Mouse (Mus musculus) liver, adult 2 months (tissue): ENCODE data around the gene Rab3gap2. TPM values are rescaled to one million over a fixed set of nuclear protein-coding genes. Genes with fewer than 3 reads are reported as not detected.

Source experiments
- DNase-seq: peaks from one replicate; pipeline ENCODE4 v3.0.0-alpha.2; 2011; ENCODE audit warnings: low read depth, low spot score; ENCODE audit errors: extremely low read depth
- H3K27ac ChIP-seq: fragments of 200-500 bp; replicated peaks from 2 replicates; pipeline ENCODE4 v1.5.1; 2012; ENCODE audit warnings: low read depth, mild to moderate bottlenecking, control low read depth, inconsistent platforms, low read length; ENCODE audit not compliant: insufficient read depth
- H3K27me3 ChIP-seq: fragments of 200-500 bp; 2 replicates; pipeline ENCODE4 v1.6.1; 2012; ENCODE audit warnings: mild to moderate bottlenecking, moderate library complexity, low read length, inconsistent platforms; ENCODE audit not compliant: control insufficient read depth, insufficient read depth
- H3K36me3 ChIP-seq: fragments of 200-500 bp; 2 replicates; pipeline ENCODE4 v1.6.1; 2012; ENCODE audit warnings: low read length, inconsistent platforms; ENCODE audit not compliant: control insufficient read depth, insufficient read depth
- H3K4me1 ChIP-seq: fragments of 200-500 bp; 2 replicates; pipeline ENCODE4 v1.6.1; 2011; ENCODE audit warnings: low read length; ENCODE audit not compliant: control insufficient read depth, insufficient read depth
- H3K4me3 ChIP-seq: fragments of 200-500 bp; 2 replicates; pipeline ENCODE4 v1.5.1; 2011; ENCODE audit warnings: low read depth, mild to moderate bottlenecking, control low read depth, low read length, moderate library complexity; ENCODE audit not compliant: insufficient read depth
- H3K79me2 ChIP-seq: fragments of 200-500 bp; 2 replicates; pipeline ENCODE4 v1.6.1; 2012; ENCODE audit warnings: inconsistent platforms, mild to moderate bottlenecking, low read length, moderate library complexity; ENCODE audit not compliant: control insufficient read depth, insufficient read depth
- H3K9ac ChIP-seq: fragments of 200-500 bp; 2 replicates; pipeline ENCODE4 v1.6.1; 2012; ENCODE audit warnings: low read depth, mild to moderate bottlenecking, control low read depth, inconsistent platforms, low read length
- CTCF ChIP-seq: fragments of 200-500 bp; IDR thresholded peaks from 2 replicates; pipeline ENCODE4 v1.5.1; 2011; ENCODE audit warnings: low read depth, low read length, control low read depth
- POLR2A ChIP-seq: fragments of 200-500 bp; IDR thresholded peaks from 2 replicates; pipeline ENCODE4 v1.6.1; 2011; ENCODE audit warnings: low read length, control low read depth; ENCODE audit not compliant: insufficient read depth; ENCODE audit errors: extremely low read depth
- WGBS: fragments of 180-500 bp; shearing (Covaris S2); methylation state at CpG from one replicate; pipeline ENCODE4 v1.1.7; 2018; 5-methylcytosine and 5-hydroxymethylcytosine counted together
- polyA plus RNA-seq: library from polyadenylated mRNA; depleted of rRNA; stranded (reverse); fragments of >200 nt; gene quantifications from 2 replicates; pipeline ENCODE4 v1.2.3, GENCODE M21; 2012
- total RNA-seq: library from RNA; depleted of rRNA; stranded (reverse); fragments of >200 nt; gene quantifications from 2 replicates; pipeline ENCODE4 v1.2.3, GENCODE M21; 2014

Gene Rab3gap2
- total and polyA plus RNA-seq, 2 experiments, result 9.3 to 12.4 TPM

GRCm38 (mm10) chr1:185298496-185298895, 94.6 kb downstream of the Rab3gap2 start:
- Histone ChIP-seq H3K4me1 (no peaks in the 10 kb centered on the region), H3K4me3 (no peak overlapping the region), H3K9ac (no peak overlapping the region), H3K79me2 (no peaks in the 10 kb centered on the region), H3K36me3 (peaks cover 24% of the 10 kb centered on the region), H3K27me3 (no peaks in the 10 kb centered on the region), H3K27ac (no peak overlapping the region)
- TF ChIP-seq POLR2A (no peak), CTCF (no peak)
- peak; percentile 93 for DNase-seq
- WGBS, result 72% methylated on average over 8 of the region's 8 CpGs

- Histone ChIP-seq H3K9ac (no peak overlapping the region), H3K27ac (no peak overlapping the region), H3K36me3 (peaks cover 7% of the 10 kb centered on the region; the same call in 1 of the 2 replicates), H3K27me3 (no peaks in the 10 kb centered on the region), H3K4me1 (no peaks in the 10 kb centered on the region), H3K4me3 (no peak overlapping the region), H3K79me2 (0 out of 2 replicates have a peak, but pooled peaks cover 2% of the 10 kb centered on the region)
- TF ChIP-seq CTCF (no peak), POLR2A (no peak)
- no peak for DNase-seq
- WGBS, result 96% methylated on average over 6 of the region's 6 CpGs
These were observed 98.9 kb downstream of the Rab3gap2 start for GRCm38 (mm10) chr1:185302816-185303215.

DNA sequence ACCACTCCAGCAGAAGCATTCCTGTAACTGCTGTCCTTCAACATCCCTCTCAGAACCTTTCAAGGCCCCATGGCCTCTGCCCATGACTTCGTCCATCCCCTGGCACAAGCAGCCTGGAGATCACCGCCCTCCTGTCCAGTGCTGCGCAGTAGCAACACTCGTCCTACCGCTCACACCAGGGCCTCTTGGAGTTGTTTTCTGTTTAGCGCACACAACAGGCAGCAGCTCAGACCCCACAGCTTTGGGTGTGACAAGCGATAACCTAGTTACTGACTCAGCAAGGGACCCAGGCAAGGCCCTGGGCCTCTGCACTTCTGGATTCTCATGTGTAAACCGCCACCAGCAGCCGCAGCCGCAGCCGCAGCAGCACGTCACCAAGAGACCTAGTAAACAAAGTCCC, 102.9 kb downstream of the Rab3gap2 start:
- H3K27ac ChIP-seq, result no peak overlapping the region
- H3K9ac ChIP-seq, result no peak overlapping the region
- H3K4me3 ChIP-seq, result no peak overlapping the region
- H3K4me1 ChIP-seq, result no peaks in the 10 kb centered on the region
- H3K79me2 ChIP-seq, result 0 out of 2 replicates have a peak, but pooled peaks cover 2% of the 10 kb centered on the region
- DNase-seq, result no peak
- peaks cover 6% of the 10 kb centered on the region; the same call in 1 of the 2 replicates for H3K36me3 ChIP-seq
- no peak for TF ChIP-seq POLR2A
- TF ChIP-seq CTCF, result no peak
- WGBS, result 99% methylated on average over 12 of the region's 12 CpGs
- H3K27me3 ChIP-seq, result no peaks in the 10 kb centered on the region

DNA sequence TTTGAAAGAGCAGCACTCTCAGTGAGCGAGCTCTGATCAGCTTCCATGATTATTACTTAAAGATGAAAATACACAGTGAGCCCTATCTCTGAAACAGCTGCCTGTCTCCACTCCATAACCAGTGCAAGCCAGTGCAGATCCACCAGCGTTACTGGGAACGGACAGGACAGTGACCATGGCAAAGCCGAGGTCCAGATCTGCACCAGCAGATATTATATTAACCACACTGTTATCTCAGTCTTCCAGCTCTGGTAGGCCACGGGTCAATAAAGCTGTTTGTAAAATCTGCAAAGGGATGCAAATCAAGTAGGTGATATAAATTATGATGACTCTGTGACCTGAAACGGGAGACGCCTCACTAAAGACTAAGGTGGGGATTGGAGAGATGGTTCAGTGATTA, 103.7 kb downstream of the Rab3gap2 start:
- no peak overlapping the region for H3K9ac ChIP-seq
- no peaks in the 10 kb centered on the region for H3K27me3 ChIP-seq
- H3K79me2 ChIP-seq, result 0 out of 2 replicates have a peak, but pooled peaks cover 2% of the 10 kb centered on the region
- H3K27ac ChIP-seq, result no peak overlapping the region
- H3K36me3 ChIP-seq, result peaks cover 12% of the 10 kb centered on the region; the same call in 1 of the 2 replicates
- TF ChIP-seq CTCF, result no peak
- TF ChIP-seq POLR2A, result no peak
- no peak overlapping the region for H3K4me3 ChIP-seq
- H3K4me1 ChIP-seq, result no peaks in the 10 kb centered on the region
- DNase-seq, result no peak
- WGBS, result over 99% methylated on average over 7 of the region's 7 CpGs

- DNase-seq, result no peak
- H3K9ac ChIP-seq, result no peak overlapping the region
- H3K27ac ChIP-seq, result no peak overlapping the region
- no peaks in the 10 kb centered on the region for H3K4me1 ChIP-seq
- no peak overlapping the region for H3K4me3 ChIP-seq
- 79% methylated on average over 2 of the region's 2 CpGs for WGBS
- 0 out of 2 replicates have a peak, but pooled peaks cover 2% of the 10 kb centered on the region for H3K79me2 ChIP-seq
- TF ChIP-seq POLR2A (no peak), CTCF (no peak)
- H3K27me3 ChIP-seq, result no peaks in the 10 kb centered on the region
- peaks cover 16% of the 10 kb centered on the region; the same call in 1 of the 2 replicates for H3K36me3 ChIP-seq
These were observed 104.4 kb downstream of the Rab3gap2 start for GRCm38 (mm10) chr1:185308334-185308733.

DNA sequence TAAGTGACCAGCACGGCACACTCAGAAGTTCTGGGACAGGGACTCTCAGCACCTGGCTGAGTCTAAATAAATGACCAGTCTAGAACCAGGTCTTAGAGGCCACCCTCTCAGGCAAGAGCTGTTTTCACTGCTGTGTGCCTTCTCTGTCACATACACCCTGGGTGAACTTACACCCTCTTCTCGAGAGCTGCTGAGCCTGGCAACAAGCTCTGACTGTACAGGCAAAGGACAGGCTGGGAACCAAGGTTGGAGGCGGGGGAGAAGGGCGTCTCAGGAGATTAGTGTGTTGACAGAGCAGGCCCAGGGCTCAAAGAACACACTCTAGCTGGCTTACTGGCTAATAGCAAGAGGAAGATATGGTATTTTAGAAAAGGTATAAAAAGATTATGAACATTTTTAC, 105.0 kb downstream of the Rab3gap2 start:
- no peaks in the 10 kb centered on the region for H3K4me1 ChIP-seq
- H3K79me2 ChIP-seq, result 0 out of 2 replicates have a peak, but pooled peaks cover 2% of the 10 kb centered on the region
- H3K27me3 ChIP-seq, result no peaks in the 10 kb centered on the region
- peaks cover 21% of the 10 kb centered on the region; the same call in 1 of the 2 replicates for H3K36me3 ChIP-seq
- no peak overlapping the region for H3K27ac ChIP-seq
- TF ChIP-seq CTCF (no peak), POLR2A (no peak)
- no peak overlapping the region for H3K9ac ChIP-seq
- no peak overlapping the region for H3K4me3 ChIP-seq
- peak; percentile 54 for DNase-seq
- whole genome bisulfite sequencing, result 38% methylated on average over 4 of the region's 4 CpGs
